Mouse (Mus musculus) myocyte (in vitro differentiated cells): ENCODE measurements around the gene Dusp22. TPM values are rescaled to one million over a fixed set of nuclear protein-coding genes. Genes with fewer than 3 reads are reported as not detected.

ENCODE experiments used
- H3K27me3 ChIP-seq: one replicate; pipeline ENCODE4 v1.6.1; 2011; ENCODE audit not compliant: control insufficient read depth, insufficient read depth, insufficient read length
- H3K36me3 ChIP-seq: one replicate; pipeline ENCODE4 v1.6.1; 2011; ENCODE audit not compliant: control insufficient read depth, insufficient read depth
- H3K4me2 ChIP-seq: one replicate; pipeline ENCODE4 v1.6.1; 2011; ENCODE audit warnings: low read depth, control low read depth
- H3K4me3 ChIP-seq: one replicate; pipeline ENCODE4 v1.5.1; 2011; ENCODE audit warnings: mild to moderate bottlenecking, control low read depth, moderate library complexity
- H3K79me2 ChIP-seq: one replicate; pipeline ENCODE4 v1.6.1; 2011; ENCODE audit not compliant: control insufficient read depth, insufficient read depth
- H3ac ChIP-seq: one replicate; pipeline ENCODE4 v1.6.1; 2011; ENCODE audit not compliant: control insufficient read depth, insufficient read length
- CEBPB ChIP-seq: IDR thresholded peaks from 2 replicates; pipeline ENCODE4 v1.6.1; 2011; ENCODE audit warnings: mild to moderate bottlenecking, moderate library complexity; ENCODE audit not compliant: poor library complexity, insufficient read depth, severe bottlenecking
- E2F4 ChIP-seq: IDR thresholded peaks from one replicate; pipeline ENCODE4 v1.6.1; 2011; ENCODE audit warnings: mild to moderate bottlenecking, control low read depth, moderate library complexity; ENCODE audit not compliant: insufficient read depth
- MAX ChIP-seq: IDR thresholded peaks from one replicate; pipeline ENCODE4 v1.6.1; 2011; ENCODE audit warnings: low read depth, mild to moderate bottlenecking, control low read depth
- MYOD1 ChIP-seq, 3 experiments: IDR thresholded peaks; one replicate each; pipeline ENCODE4 v1.6.1; 2011; ENCODE audit warnings: control low read depth in 2 of 3, low read depth in 2 of 3, mild to moderate bottlenecking in 2 of 3, moderate library complexity in 1 of 3; ENCODE audit not compliant: insufficient read length in 2 of 3, control insufficient read depth in 1 of 3
- MYOG ChIP-seq, 3 experiments: IDR thresholded peaks; one replicate each; pipeline ENCODE4 v1.6.1; 2011; ENCODE audit warnings: control low read depth in 2 of 3, low read depth in 2 of 3, mild to moderate bottlenecking in 2 of 3; ENCODE audit not compliant: insufficient read length in 2 of 3, control insufficient read depth in 1 of 3, insufficient read depth in 1 of 3
- POLR2A ChIP-seq: IDR thresholded peaks from one replicate; pipeline ENCODE4 v1.6.1; 2011; ENCODE audit warnings: low read depth, mild to moderate bottlenecking, control low read depth, moderate library complexity; ENCODE audit not compliant: insufficient read length
- POLR2AphosphoS2 ChIP-seq: IDR thresholded peaks from one replicate; pipeline ENCODE4 v1.6.1; 2011; ENCODE audit warnings: low read depth, control low read depth; ENCODE audit not compliant: insufficient read length
- REST ChIP-seq: IDR thresholded peaks from one replicate; pipeline ENCODE4 v1.6.1; 2011; ENCODE audit warnings: mild to moderate bottlenecking, control low read depth, moderate library complexity; ENCODE audit not compliant: insufficient read depth, insufficient read length
- SRF ChIP-seq: IDR thresholded peaks from one replicate; pipeline ENCODE4 v1.6.1; 2011; ENCODE audit warnings: low read depth; ENCODE audit not compliant: control insufficient read depth, insufficient read length
- TCF12 ChIP-seq: IDR thresholded peaks from one replicate; pipeline ENCODE4 v1.6.1; 2011; ENCODE audit warnings: mild to moderate bottlenecking, control low read depth; ENCODE audit not compliant: poor library complexity, insufficient read depth, severe bottlenecking
- TCF3 ChIP-seq: IDR thresholded peaks from one replicate; pipeline ENCODE4 v1.6.1; 2011; ENCODE audit warnings: low read depth, control low read depth; ENCODE audit not compliant: insufficient read length
- USF1 ChIP-seq: IDR thresholded peaks from one replicate; pipeline ENCODE4 v1.6.1; 2011; ENCODE audit warnings: low read depth, mild to moderate bottlenecking, control low read depth, moderate library complexity
- polyA plus RNA-seq: library from polyadenylated mRNA; unstranded; fragments of >200 nt; fragmentation: generic; extraction: Trizol; gene quantifications from one replicate; pipeline ENCODE4 v1.2.1, GENCODE M21; 2012; ENCODE audit warnings: missing spikeins

Gene Dusp22
- polyA plus RNA-seq, 1 experiment: 10.4 TPM

- TF ChIP-seq TCF12 (no peak), CEBPB (no peak), USF1 (no peak), SRF (no peak)
- no peak overlapping the region for H3K4me3 ChIP-seq
- H3K36me3 ChIP-seq: no peaks in the 10 kb centered on the region
- no peak overlapping the region for H3ac ChIP-seq
- peaks cover 45% of the 10 kb centered on the region for H3K27me3 ChIP-seq
- H3K4me2 ChIP-seq: no peak overlapping the region
- H3K79me2 ChIP-seq: no peaks in the 10 kb centered on the region
Measured at GRCm38 (mm10) chr13:30753441-30753840, 93.6 kb downstream of the Dusp22 start.

- TF ChIP-seq E2F4 (no peak), CEBPB (no peak), POLR2A (no peak), MYOG (IDR thresholded peaks at IDR 0.05; ENCODE audit: control insufficient read depth in 1 of 3, insufficient read depth in 1 of 3, insufficient read length in 2 of 3, low read depth in 2 of 3) (no peak), POLR2AphosphoS2 (no peak), REST (no peak), SRF (no peak), USF1 (no peak), TCF12 (no peak), MAX (no peak), TCF3 (no peak), MYOD1 (IDR thresholded peaks at IDR 0.05; ENCODE audit: control insufficient read depth in 1 of 3, insufficient read length in 2 of 3, low read depth in 2 of 3) (no peak)
- H3ac ChIP-seq: no peak overlapping the region
- H3K36me3 ChIP-seq: no peaks in the 10 kb centered on the region
- no peak overlapping the region for H3K4me3 ChIP-seq
- no peak overlapping the region for H3K4me2 ChIP-seq
- H3K27me3 ChIP-seq: peaks cover 38% of the 10 kb centered on the region
- H3K79me2 ChIP-seq: no peaks in the 10 kb centered on the region
Measured at GRCm38 (mm10) chr13:30754066-30754465, 94.3 kb downstream of the Dusp22 start.

- H3K36me3 ChIP-seq: no peaks in the 10 kb centered on the region
- H3K4me3 ChIP-seq: no peak overlapping the region
- peaks cover 30% of the 10 kb centered on the region for H3K27me3 ChIP-seq
- H3ac ChIP-seq: no peak overlapping the region
- no peak overlapping the region for H3K4me2 ChIP-seq
- no peaks in the 10 kb centered on the region for H3K79me2 ChIP-seq
- TF ChIP-seq TCF12 (no peak), POLR2A (no peak), E2F4 (no peak), MYOG (IDR thresholded peaks at IDR 0.05; ENCODE audit: control insufficient read depth in 1 of 3, insufficient read depth in 1 of 3, insufficient read length in 2 of 3, low read depth in 2 of 3) (no peak), REST (no peak), TCF3 (no peak)
Measured at GRCm38 (mm10) chr13:30754825-30755476, 95.2 kb downstream of the Dusp22 start.

- Histone ChIP-seq H3K27me3 (peaks cover 23% of the 10 kb centered on the region), H3K4me3 (no peak overlapping the region), H3ac (no peak overlapping the region), H3K36me3 (no peaks in the 10 kb centered on the region), H3K79me2 (no peaks in the 10 kb centered on the region), H3K4me2 (no peak overlapping the region)
- TF ChIP-seq POLR2A (no peak), MYOD1 (IDR thresholded peaks at IDR 0.05; ENCODE audit: control insufficient read depth in 1 of 3, insufficient read length in 2 of 3, low read depth in 2 of 3) (no peak), CEBPB (no peak), E2F4 (no peak), POLR2AphosphoS2 (no peak), TCF3 (no peak), MYOG (IDR thresholded peaks at IDR 0.05; ENCODE audit: control insufficient read depth in 1 of 3, insufficient read depth in 1 of 3, insufficient read length in 2 of 3, low read depth in 2 of 3) (no peak), SRF (no peak), TCF12 (no peak)
Measured at GRCm38 (mm10) chr13:30755577-30755976, 95.8 kb downstream of the Dusp22 start.

- Histone ChIP-seq H3K27me3 (peaks cover 18% of the 10 kb centered on the region), H3K79me2 (no peaks in the 10 kb centered on the region), H3ac (no peak overlapping the region), H3K36me3 (no peaks in the 10 kb centered on the region), H3K4me2 (no peak overlapping the region), H3K4me3 (no peak overlapping the region)
- TF ChIP-seq USF1 (no peak), TCF12 (no peak), MAX (no peak), MYOG (IDR thresholded peaks at IDR 0.05; ENCODE audit: control insufficient read depth in 1 of 3, insufficient read depth in 1 of 3, insufficient read length in 2 of 3, low read depth in 2 of 3) (no peak), POLR2A (no peak), MYOD1 (IDR thresholded peaks at IDR 0.05; ENCODE audit: control insufficient read depth in 1 of 3, insufficient read length in 2 of 3, low read depth in 2 of 3) (no peak), E2F4 (no peak), SRF (no peak)
Measured at GRCm38 (mm10) chr13:30755998-30756639, 96.3 kb downstream of the Dusp22 start.
